Mouse (Mus musculus): ENCODE data around the gene Prkch. TPM values are rescaled to one million over a fixed set of nuclear protein-coding genes. Genes with fewer than 3 reads are reported as not detected.

Gene Prkch
- polyA plus RNA-seq, 1 experiment from 2014 or later: 6.4 TPM

DNA sequence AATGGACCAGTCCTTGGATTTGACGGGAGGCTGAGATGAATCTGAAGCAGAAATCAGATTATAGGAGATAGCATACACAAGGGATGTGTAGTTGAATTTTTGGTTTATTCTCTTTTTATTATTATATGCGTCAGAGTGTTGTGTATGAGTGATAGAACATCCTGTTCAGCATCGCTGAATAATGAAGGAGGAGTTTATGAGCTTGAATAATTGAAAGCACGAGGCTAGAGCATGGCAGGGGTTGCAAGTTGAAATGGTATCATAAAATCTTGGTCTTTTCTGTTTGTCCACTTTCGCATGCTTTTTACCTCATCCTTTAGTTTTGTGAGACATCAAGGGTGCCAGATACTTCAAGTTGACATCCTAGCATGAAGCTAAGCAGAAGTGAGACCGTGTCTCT is 60.6 kb downstream of the Prkch start:
- 86% methylated on average over 6 of the region's 6 CpGs for WGBS
- Histone ChIP-seq H3K4me1 (ENCODE audit: control insufficient read depth, insufficient read depth, low read depth, low read length) (no peaks in the 10 kb centered on the region), H3K9me3 (ENCODE audit: control insufficient read depth, low read length) (no peaks in the 10 kb centered on the region), H3K9ac (ENCODE audit: low read depth, low read length) (no peak overlapping the region), H3K27me3 (replicated peaks; ENCODE audit: control insufficient read depth, insufficient read depth, low read length) (no peaks in the 10 kb centered on the region), H3K36me3 (ENCODE audit: control insufficient read depth, insufficient read depth, low read length) (no peaks in the 10 kb centered on the region), H3K4me2 (ENCODE audit: low read length) (no peak overlapping the region), H3K4me3 (ENCODE audit: low read length) (no peak overlapping the region), H3K27ac (ENCODE audit: low read depth, low read length) (no peak overlapping the region)
- ATAC-seq: no peak

DNA sequence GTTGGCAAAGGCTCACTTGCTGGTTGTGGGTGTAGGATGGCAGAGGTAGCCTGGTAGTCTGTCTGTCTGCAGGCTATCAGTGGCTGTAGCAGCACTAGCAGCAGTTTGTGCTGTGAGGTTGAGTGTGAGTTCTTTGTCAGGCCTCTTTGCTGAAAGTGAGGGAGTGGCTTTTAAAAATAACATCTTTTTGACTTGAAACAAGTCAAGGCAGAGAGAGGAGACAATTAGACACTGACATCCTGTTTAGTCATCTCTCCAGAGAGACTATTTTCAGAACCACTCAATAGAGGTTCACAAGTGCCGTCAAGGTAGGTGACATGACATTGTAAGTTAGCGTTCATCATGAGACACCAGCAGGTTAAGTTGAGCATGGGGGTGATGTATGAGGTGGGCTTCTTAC is 63.1 kb downstream of the Prkch start:
- no peaks in the 10 kb centered on the region for H3K9me3 ChIP-seq (ENCODE audit: control insufficient read depth, low read length)
- WGBS: 95% methylated on average over 2 of the region's 2 CpGs
- ATAC-seq: no peak
- H3K27me3 ChIP-seq (replicated peaks; ENCODE audit: control insufficient read depth, insufficient read depth, low read length): no peaks in the 10 kb centered on the region
- H3K9ac ChIP-seq (ENCODE audit: low read depth, low read length): no peak overlapping the region
- H3K36me3 ChIP-seq (ENCODE audit: control insufficient read depth, insufficient read depth, low read length): no peaks in the 10 kb centered on the region
- no peak overlapping the region for H3K4me2 ChIP-seq (ENCODE audit: low read length)
- no peak overlapping the region for H3K27ac ChIP-seq (ENCODE audit: low read depth, low read length)
- H3K4me3 ChIP-seq (ENCODE audit: low read length): no peak overlapping the region
- no peaks in the 10 kb centered on the region for H3K4me1 ChIP-seq (ENCODE audit: control insufficient read depth, insufficient read depth, low read depth, low read length)

DNA sequence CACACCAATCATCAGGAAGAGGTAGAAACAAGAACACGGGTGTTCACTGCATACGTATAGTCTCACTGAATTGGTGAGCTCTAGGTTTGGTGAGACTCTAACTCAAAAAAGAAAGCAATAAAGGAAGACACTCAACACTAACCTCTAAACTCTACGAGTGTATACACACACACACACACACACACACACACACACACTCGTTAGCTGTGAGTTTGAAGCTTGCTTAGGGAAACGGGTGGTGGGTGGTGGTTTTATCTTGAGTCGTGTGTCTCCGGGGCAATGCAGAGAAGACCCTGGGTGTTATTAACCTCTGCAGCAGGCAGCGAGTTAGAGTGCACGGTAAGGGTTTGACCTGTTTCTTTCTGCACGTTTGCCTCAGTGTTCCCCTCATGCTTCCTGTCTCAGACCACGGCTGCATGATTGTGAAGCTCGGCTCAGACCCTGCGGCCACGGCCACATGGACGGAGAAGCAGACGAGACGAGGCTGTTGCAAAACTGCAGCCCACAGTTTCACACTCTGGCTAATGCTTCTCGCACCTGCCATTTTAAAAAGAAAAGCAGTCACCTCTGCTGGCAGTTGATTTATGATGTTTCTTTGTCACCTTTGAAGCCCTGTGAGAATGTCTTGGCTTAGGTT is 72.1 kb downstream of the Prkch start:
- Histone ChIP-seq H3K9me3 (ENCODE audit: control insufficient read depth, low read length) (no peaks in the 10 kb centered on the region), H3K27ac (ENCODE audit: low read depth, low read length) (no peak overlapping the region), H3K4me2 (ENCODE audit: low read length) (no peak overlapping the region), H3K4me1 (ENCODE audit: control insufficient read depth, insufficient read depth, low read depth, low read length) (no peaks in the 10 kb centered on the region), H3K9ac (ENCODE audit: low read depth, low read length) (no peak overlapping the region), H3K36me3 (ENCODE audit: control insufficient read depth, insufficient read depth, low read length) (no peaks in the 10 kb centered on the region), H3K4me3 (ENCODE audit: low read length) (no peak overlapping the region), H3K27me3 (replicated peaks; ENCODE audit: control insufficient read depth, insufficient read depth, low read length) (no peaks in the 10 kb centered on the region)
- ATAC-seq: no peak
- WGBS: 78% methylated on average over 18 of the region's 18 CpGs

DNA sequence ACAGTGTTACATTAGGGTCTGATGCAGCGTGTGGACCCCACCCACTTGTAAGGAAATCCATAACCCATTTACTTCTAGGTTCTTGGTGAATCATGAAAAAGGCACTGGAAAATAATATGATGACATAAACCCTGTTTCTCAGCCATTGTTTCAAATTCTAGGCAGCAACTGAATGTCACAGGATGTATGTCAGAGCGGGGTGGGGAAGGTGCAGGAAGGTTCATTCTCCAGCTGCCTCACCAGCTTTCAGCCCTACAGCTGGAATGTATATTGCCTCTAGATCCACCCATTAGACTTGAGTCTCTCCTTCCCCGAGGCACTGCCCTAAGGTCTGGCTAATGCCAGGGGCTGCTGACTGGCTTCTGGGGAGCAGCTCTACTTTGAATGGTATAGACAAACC is 78.8 kb downstream of the Prkch start:
- no peak overlapping the region for H3K4me3 ChIP-seq (ENCODE audit: low read length)
- no peak for ATAC-seq
- 76% methylated on average over 3 of the region's 3 CpGs for WGBS

GRCm38 (mm10) chr12:73666701-73667100 is 82.1 kb downstream of the Prkch start:
- 78% methylated on average over 2 of the region's 2 CpGs for WGBS
- Histone ChIP-seq H3K4me2 (ENCODE audit: low read length) (no peak overlapping the region), H3K4me3 (ENCODE audit: low read length) (no peak overlapping the region), H3K9ac (ENCODE audit: low read depth, low read length) (no peak overlapping the region), H3K36me3 (ENCODE audit: control insufficient read depth, insufficient read depth, low read length) (no peaks in the 10 kb centered on the region), H3K27me3 (replicated peaks; ENCODE audit: control insufficient read depth, insufficient read depth, low read length) (no peaks in the 10 kb centered on the region), H3K27ac (ENCODE audit: low read depth, low read length) (no peak overlapping the region), H3K4me1 (ENCODE audit: control insufficient read depth, insufficient read depth, low read depth, low read length) (peaks cover 2% of the 10 kb centered on the region), H3K9me3 (ENCODE audit: control insufficient read depth, low read length) (no peaks in the 10 kb centered on the region)
- no peak for ATAC-seq

More for the DNA sequence above, 78.8 kb downstream of the Prkch start:
- Histone ChIP-seq H3K27ac (ENCODE audit: low read depth, low read length) (no peak overlapping the region), H3K4me2 (ENCODE audit: low read length) (no peak overlapping the region), H3K36me3 (ENCODE audit: control insufficient read depth, insufficient read depth, low read length) (no peaks in the 10 kb centered on the region), H3K27me3 (replicated peaks; ENCODE audit: control insufficient read depth, insufficient read depth, low read length) (no peaks in the 10 kb centered on the region), H3K9me3 (ENCODE audit: control insufficient read depth, low read length) (no peaks in the 10 kb centered on the region), H3K9ac (ENCODE audit: low read depth, low read length) (no peak overlapping the region), H3K4me1 (ENCODE audit: control insufficient read depth, insufficient read depth, low read depth, low read length) (no peaks in the 10 kb centered on the region)

DNA sequence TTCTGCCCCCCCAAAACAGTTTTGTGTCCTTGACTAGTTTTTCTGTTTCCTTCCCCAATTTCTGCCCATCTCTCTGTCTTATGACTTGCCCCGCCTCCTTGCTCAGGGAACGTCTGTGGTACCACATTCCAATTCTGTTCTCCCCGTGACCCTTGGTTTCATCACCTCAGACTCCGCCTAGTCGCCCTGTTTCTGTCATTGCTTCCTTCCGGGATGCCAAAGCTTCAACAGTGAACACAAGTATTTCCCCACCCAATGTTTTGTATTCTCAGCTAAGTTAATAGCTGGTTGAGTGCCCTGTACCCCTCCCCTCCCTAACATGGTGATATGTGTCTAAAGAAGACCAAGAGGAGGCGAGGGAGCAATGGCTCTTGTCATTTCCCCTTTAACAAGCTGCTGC is 83.0 kb downstream of the Prkch start:
- H3K4me2 ChIP-seq (ENCODE audit: low read length): no peak overlapping the region
- H3K36me3 ChIP-seq (ENCODE audit: control insufficient read depth, insufficient read depth, low read length): no peaks in the 10 kb centered on the region
- H3K4me1 ChIP-seq (ENCODE audit: control insufficient read depth, insufficient read depth, low read depth, low read length): peaks cover 7% of the 10 kb centered on the region
- ATAC-seq: no peak
- no peak overlapping the region for H3K4me3 ChIP-seq (ENCODE audit: low read length)
- H3K9ac ChIP-seq (ENCODE audit: low read depth, low read length): no peak overlapping the region
- 79% methylated on average over 7 of the region's 7 CpGs for WGBS
- H3K27me3 ChIP-seq (replicated peaks; ENCODE audit: control insufficient read depth, insufficient read depth, low read length): no peaks in the 10 kb centered on the region
- no peak overlapping the region for H3K27ac ChIP-seq (ENCODE audit: low read depth, low read length)
- no peaks in the 10 kb centered on the region for H3K9me3 ChIP-seq (ENCODE audit: control insufficient read depth, low read length)

DNA sequence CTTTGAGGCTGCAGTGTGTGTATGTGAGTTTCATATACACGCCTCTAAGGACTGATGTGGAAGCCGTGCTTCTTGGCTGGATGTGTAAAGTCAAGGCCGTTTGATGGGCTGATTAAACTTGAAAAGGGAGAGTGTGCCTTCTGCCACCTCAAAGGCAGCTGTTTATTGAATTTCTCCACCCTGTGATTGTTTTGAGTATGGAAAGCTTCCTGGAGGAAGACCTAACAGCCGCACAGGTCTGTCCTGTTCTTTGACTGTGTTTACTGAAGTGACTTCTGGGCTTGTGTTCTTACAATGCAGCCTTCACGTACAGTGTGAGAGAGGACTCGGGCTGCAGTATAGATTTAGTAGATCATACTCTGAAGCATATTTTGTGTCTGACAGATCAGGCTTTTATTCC is 86.1 kb downstream of the Prkch start:
- Histone ChIP-seq H3K9me3 (ENCODE audit: control insufficient read depth, low read length) (no peaks in the 10 kb centered on the region), H3K27me3 (replicated peaks; ENCODE audit: control insufficient read depth, insufficient read depth, low read length) (no peaks in the 10 kb centered on the region), H3K4me1 (ENCODE audit: control insufficient read depth, insufficient read depth, low read depth, low read length) (peaks cover 7% of the 10 kb centered on the region), H3K4me2 (ENCODE audit: low read length) (no peak overlapping the region), H3K27ac (ENCODE audit: low read depth, low read length) (no peak overlapping the region), H3K4me3 (ENCODE audit: low read length) (no peak overlapping the region), H3K36me3 (ENCODE audit: control insufficient read depth, insufficient read depth, low read length) (no peaks in the 10 kb centered on the region), H3K9ac (ENCODE audit: low read depth, low read length) (no peak overlapping the region)
- ATAC-seq: no peak
- 74% methylated on average over 6 of the region's 6 CpGs for WGBS

- Histone ChIP-seq H3K27me3 (replicated peaks; ENCODE audit: control insufficient read depth, insufficient read depth, low read length) (no peaks in the 10 kb centered on the region), H3K9me3 (ENCODE audit: control insufficient read depth, low read length) (no peaks in the 10 kb centered on the region), H3K4me1 (ENCODE audit: control insufficient read depth, insufficient read depth, low read depth, low read length) (peaks cover 7% of the 10 kb centered on the region), H3K4me3 (ENCODE audit: low read length) (no peak overlapping the region), H3K36me3 (ENCODE audit: control insufficient read depth, insufficient read depth, low read length) (no peaks in the 10 kb centered on the region), H3K4me2 (ENCODE audit: low read length) (no peak overlapping the region), H3K9ac (ENCODE audit: low read depth, low read length) (no peak overlapping the region), H3K27ac (ENCODE audit: low read depth, low read length) (no peak overlapping the region)
- ATAC-seq: no peak
- 35% methylated on average over 3 of the region's 3 CpGs for WGBS
Observed at GRCm38 (mm10) chr12:73671540-73671939, 86.9 kb downstream of the Prkch start.

DNA sequence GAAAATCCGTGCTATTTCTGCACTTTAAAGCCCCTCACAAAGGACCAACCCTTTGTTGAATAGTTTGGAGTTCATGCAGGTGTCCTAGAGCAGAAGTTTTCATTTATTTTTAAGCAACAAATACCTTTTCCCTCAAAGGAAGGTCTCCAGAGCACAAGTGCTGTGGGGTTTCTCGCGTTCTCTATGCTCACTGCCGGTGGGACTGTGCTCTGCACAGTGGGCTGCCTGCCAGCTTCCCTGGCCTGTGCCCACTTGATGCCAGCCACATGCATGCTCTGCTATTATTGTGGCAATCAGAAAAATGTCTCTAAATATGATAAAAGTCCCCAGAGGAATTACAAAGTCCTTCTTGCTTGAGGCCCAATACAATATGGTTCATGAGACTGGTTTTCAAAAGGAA is 87.4 kb downstream of the Prkch start:
- Histone ChIP-seq H3K36me3 (ENCODE audit: control insufficient read depth, insufficient read depth, low read length) (no peaks in the 10 kb centered on the region), H3K9ac (ENCODE audit: low read depth, low read length) (no peak overlapping the region), H3K9me3 (ENCODE audit: control insufficient read depth, low read length) (no peaks in the 10 kb centered on the region), H3K27ac (ENCODE audit: low read depth, low read length) (no peak overlapping the region), H3K27me3 (replicated peaks; ENCODE audit: control insufficient read depth, insufficient read depth, low read length) (no peaks in the 10 kb centered on the region), H3K4me1 (ENCODE audit: control insufficient read depth, insufficient read depth, low read depth, low read length) (peaks cover 7% of the 10 kb centered on the region), H3K4me3 (ENCODE audit: low read length) (no peak overlapping the region), H3K4me2 (ENCODE audit: low read length) (no peak overlapping the region)
- 35% methylated on average over 4 of the region's 4 CpGs for WGBS
- no peak for ATAC-seq

DNA sequence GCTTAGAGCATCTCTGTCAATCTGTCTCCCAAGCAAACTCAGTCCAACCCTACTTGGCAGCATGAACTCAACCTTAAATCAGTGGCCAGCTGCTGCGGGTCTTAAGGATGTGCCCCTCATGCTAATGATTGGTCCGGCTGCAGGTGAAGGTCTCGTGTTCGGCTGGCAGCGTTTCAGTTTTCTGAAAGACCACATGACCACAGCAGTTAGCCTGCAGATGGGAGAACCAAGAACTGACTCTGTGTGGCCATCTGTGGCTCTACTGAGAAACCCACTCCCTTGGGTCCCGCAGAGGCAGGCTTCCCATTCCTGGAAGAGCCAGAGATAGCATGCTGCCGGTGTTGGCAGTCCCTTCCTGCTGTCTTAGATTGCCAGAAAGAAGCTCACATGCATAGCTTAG is 89.2 kb downstream of the Prkch start:
- H3K9me3 ChIP-seq (ENCODE audit: control insufficient read depth, low read length): no peaks in the 10 kb centered on the region
- no peak overlapping the region for H3K27ac ChIP-seq (ENCODE audit: low read depth, low read length)
- H3K4me1 ChIP-seq (ENCODE audit: control insufficient read depth, insufficient read depth, low read depth, low read length): peaks cover 7% of the 10 kb centered on the region
- no peaks in the 10 kb centered on the region for H3K27me3 ChIP-seq (replicated peaks; ENCODE audit: control insufficient read depth, insufficient read depth, low read length)
- peak; percentile 64; the same call in 1 of the 2 replicates for ATAC-seq
- H3K9ac ChIP-seq (ENCODE audit: low read depth, low read length): no peak overlapping the region
- 71% methylated on average over 7 of the region's 7 CpGs for WGBS
- no peaks in the 10 kb centered on the region for H3K36me3 ChIP-seq (ENCODE audit: control insufficient read depth, insufficient read depth, low read length)
- no peak overlapping the region for H3K4me3 ChIP-seq (ENCODE audit: low read length)
- H3K4me2 ChIP-seq (ENCODE audit: low read length): no peak overlapping the region

Measured in hindbrain, embryonic 16.5 days (tissue).